Mouse (Mus musculus) cerebellum, adult 8-10 months (tissue): ENCODE results near the gene Serac1.
A peak's percentile ranks its signal among the peaks of the same experiment; 100 is the strongest.

Source experiments
- DNase-seq: peaks from one replicate; pipeline ENCODE4 v3.0.0; 2022

Gene Serac1

GRCm38 (mm10) chr17:6079287-6080122 is at the start of gene Serac1, which contains the start of gene Gtf2h5:
Gene Serac1 (minus strand): TSS chr17:6079741.
Gene Gtf2h5 (plus strand): TSS chr17:6079786.
- DNase-seq = peak; percentile 99

- DNase-seq = no peak
Measured at GRCm38 (mm10) chr17:6128039-6128438, 48.5 kb upstream of the Serac1 start.

- DNase-seq = no peak
Measured at GRCm38 (mm10) chr17:6125441-6125840, 45.9 kb upstream of the Serac1 start.

- DNase-seq = no peak
Measured at GRCm38 (mm10) chr17:6123776-6124175, 44.2 kb upstream of the Serac1 start.

- DNase-seq = peak; percentile 81
Measured at GRCm38 (mm10) chr17:6118861-6119260, 39.3 kb upstream of the Serac1 start.

GRCm38 (mm10) chr17:6117917-6118316 is 38.4 kb upstream of the Serac1 start:
- no peak for DNase-seq

- DNase-seq = no peak
Measured at GRCm38 (mm10) chr17:6117148-6117725, 37.7 kb upstream of the Serac1 start.

- DNase-seq = no peak
Measured at GRCm38 (mm10) chr17:6115085-6115484, 35.5 kb upstream of the Serac1 start.

- DNase-seq = no peak
Measured at GRCm38 (mm10) chr17:6113653-6114052, 34.1 kb upstream of the Serac1 start.

- no peak for DNase-seq
Measured at GRCm38 (mm10) chr17:6110956-6111355, 31.4 kb upstream of the Serac1 start.

GRCm38 (mm10) chr17:6108175-6108574 is 28.6 kb upstream of the Serac1 start:
- no peak for DNase-seq

GRCm38 (mm10) chr17:6107015-6107601 is 27.6 kb upstream of the Serac1 start:
- peak; percentile 71 for DNase-seq

GRCm38 (mm10) chr17:6106361-6107014 is 26.9 kb upstream of the Serac1 start, which contains the start of gene Tulp4:
Gene Tulp4 (plus strand): TSS chr17:6106437.
- peak; percentile 79 for DNase-seq

GRCm38 (mm10) chr17:6103566-6103965 is 24.0 kb upstream of the Serac1 start:
- no peak for DNase-seq

- no peak for DNase-seq
Measured at GRCm38 (mm10) chr17:6102287-6102686, 22.7 kb upstream of the Serac1 start.

- DNase-seq = peak; percentile 65
Measured at GRCm38 (mm10) chr17:6097884-6098283, 18.3 kb upstream of the Serac1 start.

GRCm38 (mm10) chr17:6095579-6095978 is 16.0 kb upstream of the Serac1 start:
- no peak for DNase-seq

GRCm38 (mm10) chr17:6091604-6092003 is 12.1 kb upstream of the Serac1 start:
- no peak for DNase-seq

- DNase-seq = no peak
Measured at GRCm38 (mm10) chr17:6083323-6083890, 3.9 kb upstream of the Serac1 start.

GRCm38 (mm10) chr17:6073405-6073804 is 6.1 kb downstream of the Serac1 start:
- no peak for DNase-seq

- DNase-seq = no peak
Measured at GRCm38 (mm10) chr17:6069866-6070265, 9.7 kb downstream of the Serac1 start.

GRCm38 (mm10) chr17:6067613-6068012 is 11.9 kb downstream of the Serac1 start:
- no peak for DNase-seq

GRCm38 (mm10) chr17:6066021-6066420 is 13.5 kb downstream of the Serac1 start:
- no peak for DNase-seq
